In genomic region chr8:10517381-10517780, GRCm38 (mm10) we compare ENCODE assay signal across 17 mouse cellular contexts.
"Had no signal": no experiment of that assay in that cellular context is flagged by ENCODE, and none has a peak within 500 bp of the region (broad histone marks: within the 10 kb centered on the region; RNA-seq: fewer than 3 reads in every experiment).

No protein-coding gene starts in this region.

- H3K9ac ChIP-seq: liver, embryonic 12.5 days; liver, embryonic 14.5 days; lung, embryonic 14.5 days; midbrain, embryonic 12.5 days; neural tube, embryonic 13.5 days; neural tube, embryonic 15.5 days; stomach, embryonic 15.5 days had no signal

- H3K36me3 ChIP-seq: liver, embryonic 12.5 days; midbrain, embryonic 12.5 days; neural tube, embryonic 13.5 days; stomach, embryonic 15.5 days had no signal

- H3K4me2 ChIP-seq: liver, embryonic 12.5 days; lung, embryonic 14.5 days; midbrain, embryonic 12.5 days; neural tube, embryonic 13.5 days; neural tube, embryonic 15.5 days; stomach, embryonic 15.5 days had no signal

- H3K27ac ChIP-seq: liver, embryonic 12.5 days; liver, embryonic 14.5 days; midbrain, embryonic 12.5 days; neural tube, embryonic 13.5 days; neural tube, embryonic 15.5 days; stomach, embryonic 15.5 days; stomach, postnatal 0 days had no signal

- H3K4me3 ChIP-seq: liver, embryonic 12.5 days; midbrain, embryonic 12.5 days; myocyte; neural tube, embryonic 13.5 days; neural tube, embryonic 15.5 days; stomach, embryonic 15.5 days had no signal

- DNase-seq: lung, adult 18-20 months; lung, embryonic 14.5 days; lung, postnatal 10 days; lung, postnatal 4 days; right cerebral cortex, postnatal 14 days; thymus, adult 2 months; thymus, postnatal 25 days; thymus, postnatal 4 days had no signal

- H3K9me3 ChIP-seq: liver, embryonic 12.5 days; midbrain, embryonic 12.5 days; neural tube, embryonic 13.5 days; neural tube, embryonic 15.5 days; stomach, embryonic 15.5 days had no signal

- H3K27me3 ChIP-seq: liver, embryonic 12.5 days; midbrain, embryonic 12.5 days; neural tube, embryonic 13.5 days; neural tube, embryonic 15.5 days; stomach, embryonic 15.5 days had no signal

- ATAC-seq: liver, embryonic 12.5 days; midbrain, embryonic 16.5 days had no signal

- H3K4me1 ChIP-seq: liver, embryonic 12.5 days; midbrain, embryonic 12.5 days; neural tube, embryonic 13.5 days; neural tube, embryonic 15.5 days; stomach, embryonic 15.5 days had no signal
